Mouse (Mus musculus): ENCODE data around the gene Gys1. TPM values are rescaled to one million over a fixed set of nuclear protein-coding genes. Genes with fewer than 3 reads are reported as not detected.
"Not testable (repeated sequence)": the region's sequence is repeated elsewhere in the genome, so short reads cannot be mapped to it uniquely, and the experiment has no call there.

Gene Gys1
- polyA plus RNA-seq, 1 experiment from 2014 or later = 44.2 TPM

- H3K4me1 ChIP-seq; H3K27me3 ChIP-seq (replicated peaks; ENCODE audit: low read depth, poor library complexity, severe bottlenecking); H3K27ac ChIP-seq (replicated peaks); DNase-seq (ENCODE audit: low spot score); H3K4me3 ChIP-seq; H3K9me3 ChIP-seq: not testable (repeated sequence)
- H3K36me3 ChIP-seq (replicated peaks) = peaks cover 11% of the 10 kb centered on the region
- 72% methylated on average over 4 of the region's 4 CpGs for WGBS
Observed at GRCm38 (mm10) chr7:45480310-45480709, 45.7 kb downstream of the Gys1 start.

- 52% methylated on average over 15 of the region's 15 CpGs for WGBS
- H3K27me3 ChIP-seq (replicated peaks; ENCODE audit: low read depth, poor library complexity, severe bottlenecking) = no peaks in the 10 kb centered on the region
- 0 out of 2 replicates have a peak within 1 kb of the TSS, but pooled peaks have one; percentile 6 for H3K27ac ChIP-seq (replicated peaks)
- H3K4me1 ChIP-seq = no peaks in the 10 kb centered on the region
- peaks cover 14% of the 10 kb centered on the region for H3K36me3 ChIP-seq (replicated peaks)
- H3K4me3 ChIP-seq = no peak within 1 kb of the TSS
- H3K9me3 ChIP-seq = no peaks in the 10 kb centered on the region
- DNase-seq (ENCODE audit: low spot score) = peak; percentile 56
Observed at GRCm38 (mm10) chr7:45481374-45481927, 46.8 kb downstream of the Gys1 start, which contains the start of gene Tulp2. TSS of gene Tulp2 (plus strand) at chr7:45481877.

DNA sequence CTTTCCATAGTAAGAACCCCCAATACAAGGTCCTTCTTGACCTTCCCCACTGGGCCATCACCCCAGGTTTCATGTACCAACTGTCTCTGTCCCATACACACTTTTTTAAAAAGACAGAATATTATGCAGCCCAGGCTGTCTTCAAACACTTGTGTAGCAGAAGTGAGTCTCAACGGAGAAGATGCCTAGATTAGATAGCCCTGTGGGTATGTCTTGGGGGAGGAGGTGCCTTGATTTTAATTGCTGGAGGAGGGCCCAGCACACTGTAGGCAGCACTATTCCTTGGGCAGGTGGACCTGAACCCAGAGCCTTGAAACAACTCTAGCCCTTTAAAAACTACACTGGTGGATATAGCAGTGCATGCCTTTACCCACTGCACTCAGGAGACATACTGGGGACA, 47.5 kb downstream of the Gys1 start:
- Histone ChIP-seq H3K9me3 (no peaks in the 10 kb centered on the region), H3K36me3 (replicated peaks) (peaks cover 14% of the 10 kb centered on the region), H3K27ac (replicated peaks) (0 out of 2 replicates have a peak overlapping the region, but pooled peaks have one; percentile 6), H3K27me3 (replicated peaks; ENCODE audit: low read depth, poor library complexity, severe bottlenecking) (no peaks in the 10 kb centered on the region), H3K4me1 (no peaks in the 10 kb centered on the region; the same call in 1 of the 2 replicates), H3K4me3 (no peak overlapping the region)
- 74% methylated on average over 1 of the region's 1 CpGs for WGBS
- DNase-seq (ENCODE audit: low spot score) = no peak

DNA sequence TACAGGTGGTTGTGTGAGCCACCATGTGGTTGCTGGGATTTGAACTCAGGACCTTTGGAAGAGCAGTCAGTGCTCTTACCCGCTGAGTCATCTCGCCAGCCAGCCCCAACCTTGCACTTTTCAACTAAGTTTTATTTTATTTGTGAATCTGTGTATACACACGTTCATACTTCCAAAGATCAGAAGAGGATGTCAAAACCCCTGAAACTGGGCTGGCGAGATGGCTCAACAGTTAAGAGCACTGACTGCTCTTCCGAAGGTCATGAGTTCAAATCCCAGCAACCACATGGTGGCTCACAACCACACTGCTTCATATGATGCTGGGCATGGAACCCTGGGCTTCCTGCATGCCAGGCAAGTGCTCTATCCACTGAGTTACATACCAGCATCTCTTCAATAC, 50.3 kb downstream of the Gys1 start:
- H3K4me1 ChIP-seq = peaks cover 25% of the 10 kb centered on the region
- H3K9me3 ChIP-seq; H3K27me3 ChIP-seq (replicated peaks; ENCODE audit: low read depth, poor library complexity, severe bottlenecking); DNase-seq (ENCODE audit: low spot score); H3K4me3 ChIP-seq; H3K36me3 ChIP-seq (replicated peaks); H3K27ac ChIP-seq (replicated peaks): not testable (repeated sequence)
- 91% methylated on average over 5 of the region's 5 CpGs for WGBS

- H3K9me3 ChIP-seq = no peaks in the 10 kb centered on the region
- no peak overlapping the region for H3K4me3 ChIP-seq
- H3K27me3 ChIP-seq (replicated peaks; ENCODE audit: low read depth, poor library complexity, severe bottlenecking) = no peaks in the 10 kb centered on the region
- DNase-seq (ENCODE audit: low spot score) = no peak
- WGBS = 82% methylated on average over 7 of the region's 7 CpGs
- H3K4me1 ChIP-seq = peaks cover 37% of the 10 kb centered on the region
- H3K27ac ChIP-seq (replicated peaks) = no peak overlapping the region
- peaks cover 6% of the 10 kb centered on the region; the same call in 1 of the 2 replicates for H3K36me3 ChIP-seq (replicated peaks)
Observed at GRCm38 (mm10) chr7:45486158-45486557, 51.5 kb downstream of the Gys1 start.

DNA sequence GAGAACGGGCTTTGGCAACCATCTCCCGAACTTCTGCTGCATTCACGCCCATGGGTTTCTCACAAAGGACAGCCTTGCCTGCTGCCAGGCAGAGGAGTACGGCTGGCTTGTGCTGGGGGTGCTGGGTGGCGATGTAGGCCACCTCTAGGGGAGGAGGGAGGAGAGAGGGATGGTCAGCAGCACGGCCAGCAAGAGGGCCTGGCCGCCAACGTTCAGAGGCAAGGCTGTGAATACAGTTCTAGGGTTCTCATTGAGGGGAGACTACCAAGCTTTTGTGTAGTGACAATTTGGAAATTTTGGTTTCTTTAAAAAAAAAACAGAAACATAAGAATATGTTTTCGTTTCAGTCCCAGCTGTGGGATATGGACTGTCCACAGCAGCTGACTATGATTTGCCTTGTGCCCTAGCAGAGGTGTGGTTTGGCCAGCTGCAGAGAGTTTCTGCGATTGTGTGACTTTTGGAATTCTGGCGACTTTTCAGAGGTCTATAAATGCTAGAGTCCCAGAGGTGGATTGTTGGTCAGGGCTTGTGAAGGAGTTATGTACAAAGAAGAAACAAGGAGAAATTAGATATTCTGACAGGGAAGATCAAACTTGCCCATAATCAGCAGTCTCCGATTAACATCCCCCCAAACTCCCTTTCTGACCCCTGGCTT, 52.2 kb downstream of the Gys1 start, which contains the start of gene Gm45808:
Gene Gm45808, minus strand, starts transcription at position 51 of the 655 bp plus-strand sequence.
- no peak for DNase-seq (ENCODE audit: low spot score)
- no peak within 1 kb of the TSS for H3K27ac ChIP-seq (replicated peaks)
- WGBS = 85% methylated on average over 12 of the region's 12 CpGs
- H3K4me1 ChIP-seq = peaks cover 44% of the 10 kb centered on the region
- no peaks in the 10 kb centered on the region for H3K9me3 ChIP-seq
- no peak within 1 kb of the TSS; the same call in 1 of the 2 replicates for H3K4me3 ChIP-seq
- peaks cover 8% of the 10 kb centered on the region for H3K36me3 ChIP-seq (replicated peaks)
- H3K27me3 ChIP-seq (replicated peaks; ENCODE audit: low read depth, poor library complexity, severe bottlenecking) = no peaks in the 10 kb centered on the region

- 21% methylated on average over 11 of the region's 11 CpGs for WGBS
Observed at GRCm38 (mm10) chr7:45487861-45488292, 53.2 kb downstream of the Gys1 start.

GRCm38 (mm10) chr7:45488293-45489204, 53.9 kb downstream of the Gys1 start, which contains the start of gene Dhdh:
TSS of gene Dhdh (minus strand) at chr7:45488805.
- WGBS = 6% methylated on average over 38 of the region's 38 CpGs
- Histone ChIP-seq H3K4me1 (peaks cover 45% of the 10 kb centered on the region), H3K27me3 (replicated peaks; ENCODE audit: low read depth, poor library complexity, severe bottlenecking) (no peaks in the 10 kb centered on the region)

More at GRCm38 (mm10) chr7:45487861-45488292, 53.2 kb downstream of the Gys1 start:
- Histone ChIP-seq H3K27me3 (replicated peaks; ENCODE audit: low read depth, poor library complexity, severe bottlenecking) (no peaks in the 10 kb centered on the region), H3K4me3 (peak overlapping the region; percentile 68), H3K9me3 (no peaks in the 10 kb centered on the region), H3K4me1 (peaks cover 45% of the 10 kb centered on the region), H3K27ac (replicated peaks) (peak overlapping the region; percentile 90), H3K36me3 (replicated peaks) (peaks cover 18% of the 10 kb centered on the region)
- peak; percentile 55 for DNase-seq (ENCODE audit: low spot score)

DNA sequence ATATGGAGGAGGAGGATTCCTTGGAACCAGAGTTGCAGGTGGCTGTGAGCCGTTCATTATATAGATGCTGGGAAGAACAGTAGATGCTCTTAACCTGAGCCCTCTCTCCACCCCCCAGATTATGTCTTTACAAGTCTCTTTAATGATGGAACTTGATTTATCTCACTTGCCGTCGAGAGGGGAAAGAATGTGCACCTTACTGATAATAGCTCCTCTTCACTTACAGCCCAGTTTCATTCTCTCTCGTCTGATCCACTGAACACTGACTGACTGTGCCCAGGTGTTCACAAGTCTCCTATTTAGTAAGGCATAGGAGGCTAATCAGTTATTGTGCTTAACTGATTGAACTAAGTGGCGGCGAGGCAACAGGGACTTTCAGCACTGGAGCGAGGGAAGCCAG, 54.9 kb downstream of the Gys1 start:
- no peaks in the 10 kb centered on the region for H3K9me3 ChIP-seq
- H3K4me1 ChIP-seq = peaks cover 45% of the 10 kb centered on the region
- H3K27me3 ChIP-seq (replicated peaks; ENCODE audit: low read depth, poor library complexity, severe bottlenecking) = no peaks in the 10 kb centered on the region
- H3K27ac ChIP-seq (replicated peaks) = no peak overlapping the region
- H3K4me3 ChIP-seq = no peak overlapping the region
- DNase-seq (ENCODE audit: low spot score) = no peak
- H3K36me3 ChIP-seq (replicated peaks) = peaks cover 35% of the 10 kb centered on the region
- WGBS = 85% methylated on average over 7 of the region's 7 CpGs

More at GRCm38 (mm10) chr7:45488293-45489204, 53.9 kb downstream of the Gys1 start, which contains the start of gene Dhdh:
- Histone ChIP-seq H3K9me3 (no peaks in the 10 kb centered on the region), H3K4me3 (peak within 1 kb of the TSS; percentile 68), H3K36me3 (replicated peaks) (peaks cover 25% of the 10 kb centered on the region), H3K27ac (replicated peaks) (peak within 1 kb of the TSS; percentile 90)
- DNase-seq (ENCODE audit: low spot score) = peak; percentile 80

DNA sequence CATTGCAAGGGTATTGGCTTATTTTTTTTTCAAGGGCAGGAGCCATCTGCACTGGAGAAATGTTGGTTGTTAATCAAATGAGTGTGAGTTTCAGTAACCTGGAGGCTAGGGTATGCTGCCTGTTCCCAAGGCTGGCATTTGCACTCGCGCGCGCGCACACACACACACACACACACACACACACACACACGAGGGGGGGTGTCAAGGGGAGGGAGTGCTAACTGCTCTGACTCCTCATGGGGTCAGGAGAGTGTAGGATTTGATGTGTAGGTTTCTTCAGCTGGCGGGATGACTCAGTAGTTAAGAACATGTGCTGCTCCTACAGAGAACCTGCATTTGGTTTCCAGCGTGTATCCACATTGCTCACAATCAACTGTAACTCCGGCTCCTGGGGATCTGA, 56.2 kb downstream of the Gys1 start:
- H3K36me3 ChIP-seq (replicated peaks) = peaks cover 45% of the 10 kb centered on the region
- WGBS = 51% methylated on average over 9 of the region's 9 CpGs
- H3K9me3 ChIP-seq = no peaks in the 10 kb centered on the region
- peak; percentile 70 for DNase-seq (ENCODE audit: low spot score)
- H3K4me1 ChIP-seq = peaks cover 45% of the 10 kb centered on the region
- no peak overlapping the region for H3K27ac ChIP-seq (replicated peaks)
- H3K4me3 ChIP-seq = no peak overlapping the region
- H3K27me3 ChIP-seq (replicated peaks; ENCODE audit: low read depth, poor library complexity, severe bottlenecking) = no peaks in the 10 kb centered on the region

DNA sequence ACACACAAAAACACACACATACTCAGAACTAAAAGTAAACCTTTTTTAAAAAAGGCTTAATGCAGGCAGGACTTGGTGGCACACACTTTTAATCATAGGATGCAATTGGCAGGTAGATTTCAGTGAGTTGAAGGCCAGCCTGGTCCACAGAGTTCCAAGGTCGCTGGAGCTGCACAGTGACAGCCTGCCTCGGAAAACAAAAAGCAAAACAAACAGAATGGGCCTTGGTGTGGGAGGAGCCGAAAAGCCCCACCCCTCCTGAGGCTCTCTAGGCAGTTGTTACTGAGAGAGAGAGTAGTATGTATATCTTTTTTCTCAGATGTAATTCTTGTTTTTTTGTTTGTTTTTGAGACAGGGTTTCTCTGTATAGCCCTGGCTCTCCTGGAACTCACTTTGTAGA, 56.6 kb downstream of the Gys1 start:
- WGBS = 25% methylated on average over 3 of the region's 3 CpGs
- no peak for DNase-seq (ENCODE audit: low spot score)
- Histone ChIP-seq H3K27ac (replicated peaks) (no peak overlapping the region), H3K4me1 (peaks cover 45% of the 10 kb centered on the region), H3K4me3 (0 out of 2 replicates have a peak overlapping the region, but pooled peaks have one; percentile 23), H3K27me3 (replicated peaks; ENCODE audit: low read depth, poor library complexity, severe bottlenecking) (no peaks in the 10 kb centered on the region), H3K36me3 (replicated peaks) (peaks cover 47% of the 10 kb centered on the region), H3K9me3 (no peaks in the 10 kb centered on the region)

- H3K27me3 ChIP-seq (replicated peaks; ENCODE audit: low read depth, poor library complexity, severe bottlenecking) = no peaks in the 10 kb centered on the region
- H3K4me3 ChIP-seq = no peak overlapping the region
- H3K27ac ChIP-seq (replicated peaks) = no peak overlapping the region
- H3K4me1 ChIP-seq = peaks cover 45% of the 10 kb centered on the region
- no peak for DNase-seq (ENCODE audit: low spot score)
- WGBS = 94% methylated on average over 8 of the region's 8 CpGs
- no peaks in the 10 kb centered on the region for H3K9me3 ChIP-seq
- peaks cover 57% of the 10 kb centered on the region for H3K36me3 ChIP-seq (replicated peaks)
Observed at GRCm38 (mm10) chr7:45492225-45492844, 57.7 kb downstream of the Gys1 start.

Data from embryonic facial prominence, embryonic 10.5 days (tissue).